Mouse (Mus musculus) cerebellum, adult 11 months (tissue): ENCODE data around the gene Terf2ip.
A peak's percentile ranks its signal among the peaks of the same experiment; 100 is the strongest.

Experiments
- DNase-seq: peaks from one replicate; pipeline ENCODE4 v3.0.0; 2022

Gene Terf2ip

GRCm38 (mm10) chr8:112010997-112011815 is at the start of gene Terf2ip, which contains the start of gene Kars:
Gene Terf2ip (plus strand): TSS chr8:112011398.
Gene Kars (minus strand): TSS chr8:112011323.
- peak; percentile 91 for DNase-seq

- no peak for DNase-seq
Observed at GRCm38 (mm10) chr8:111962589-111962988, 48.6 kb upstream of the Terf2ip start.

DNA sequence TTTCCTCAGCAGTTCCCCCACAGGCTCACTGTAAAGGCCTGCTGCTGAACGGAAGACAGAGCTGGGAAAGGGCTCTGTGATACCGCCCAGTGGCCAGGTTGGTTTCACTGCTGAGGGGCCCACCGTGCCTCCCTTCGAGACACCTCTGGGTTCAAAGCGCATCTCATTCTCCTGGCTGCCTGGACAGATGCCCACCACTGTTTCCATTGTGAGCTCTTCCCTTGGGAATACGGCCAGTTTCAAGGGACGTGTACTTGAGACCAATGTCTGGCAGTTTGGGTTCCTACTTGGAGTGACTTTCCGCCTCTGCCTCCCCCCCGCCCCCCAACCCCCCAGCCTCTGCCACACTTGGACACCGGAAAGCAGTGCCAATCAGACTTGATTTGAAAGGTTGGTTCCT is 48.1 kb upstream of the Terf2ip start:
- DNase-seq: no peak

GRCm38 (mm10) chr8:111963546-111963945 is 47.7 kb upstream of the Terf2ip start:
- no peak for DNase-seq

DNA sequence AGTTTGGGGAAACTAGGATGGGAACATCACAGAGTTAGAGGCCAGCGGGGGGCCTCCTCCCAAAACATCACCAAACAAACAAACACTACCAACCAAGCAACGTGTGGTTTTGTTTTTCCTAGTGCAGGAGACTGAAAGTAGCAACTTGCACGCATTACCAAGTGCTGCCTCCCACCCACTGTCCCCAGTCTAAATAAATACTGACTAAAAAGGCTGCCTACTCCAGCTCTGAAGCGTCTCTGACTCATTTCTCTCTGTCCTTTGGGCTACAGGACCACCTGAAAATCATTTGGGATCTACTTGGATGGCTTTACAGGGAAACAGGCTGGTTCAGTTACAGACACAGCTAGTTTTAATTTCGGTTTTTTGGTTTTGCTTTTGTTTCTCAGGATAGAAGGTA is 46.8 kb upstream of the Terf2ip start:
- DNase-seq: no peak

- no peak for DNase-seq
Observed at GRCm38 (mm10) chr8:111964849-111965561, 46.2 kb upstream of the Terf2ip start.

DNA sequence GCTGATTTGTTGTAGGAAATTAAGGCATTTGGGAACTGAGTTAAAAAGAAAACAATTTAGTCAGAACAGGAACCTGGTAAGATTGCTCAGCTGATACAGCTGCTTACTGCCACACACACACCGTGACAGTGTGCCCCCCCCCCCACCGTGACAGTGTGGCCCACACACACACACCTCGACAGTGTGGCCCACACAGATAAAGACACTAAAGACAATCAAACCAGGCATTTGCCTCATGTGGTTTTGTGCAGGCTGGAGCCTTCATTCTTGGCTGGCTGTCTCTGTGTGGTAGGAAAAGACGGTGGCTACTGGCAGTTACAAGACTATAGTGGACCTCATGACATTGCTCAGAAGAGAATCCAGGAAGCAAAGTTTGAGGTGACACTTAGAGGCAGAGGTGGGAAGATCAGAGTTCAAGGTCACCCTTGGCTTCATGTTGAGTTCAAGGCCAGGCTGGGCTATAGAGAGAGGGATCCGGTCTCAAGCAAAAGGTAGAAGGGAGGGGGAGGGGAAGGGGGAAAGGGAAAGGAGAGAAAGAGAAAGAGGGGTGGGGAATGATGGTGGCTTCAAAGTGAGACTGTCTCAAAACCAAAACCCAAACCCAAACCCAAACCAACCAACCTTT is 43.8 kb upstream of the Terf2ip start:
- DNase-seq: no peak

DNA sequence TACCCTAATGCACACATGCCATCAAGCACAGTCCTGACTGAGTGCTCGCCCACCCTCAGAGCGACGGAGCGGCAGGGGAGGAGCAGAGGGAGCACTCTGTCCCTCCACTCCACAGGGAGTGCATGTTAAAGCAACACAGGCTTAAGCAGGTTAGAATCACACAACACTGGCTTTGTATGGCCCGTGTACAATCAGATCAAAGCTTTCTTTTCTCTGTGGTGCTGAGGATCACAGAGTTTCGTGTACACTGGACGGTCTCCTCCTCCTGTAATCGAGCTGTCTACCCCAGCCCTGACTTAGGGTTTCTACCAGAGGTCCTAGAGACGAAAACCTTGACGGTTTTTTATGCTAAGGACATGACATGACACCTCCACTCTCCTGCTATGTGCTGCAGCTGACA is 42.7 kb upstream of the Terf2ip start:
- DNase-seq: no peak

- no peak for DNase-seq
Observed at GRCm38 (mm10) chr8:111968991-111969390, 42.2 kb upstream of the Terf2ip start.

- no peak for DNase-seq
Observed at GRCm38 (mm10) chr8:111974138-111974537, 37.1 kb upstream of the Terf2ip start.

- DNase-seq: no peak
Observed at GRCm38 (mm10) chr8:111975706-111976105, 35.5 kb upstream of the Terf2ip start.

DNA sequence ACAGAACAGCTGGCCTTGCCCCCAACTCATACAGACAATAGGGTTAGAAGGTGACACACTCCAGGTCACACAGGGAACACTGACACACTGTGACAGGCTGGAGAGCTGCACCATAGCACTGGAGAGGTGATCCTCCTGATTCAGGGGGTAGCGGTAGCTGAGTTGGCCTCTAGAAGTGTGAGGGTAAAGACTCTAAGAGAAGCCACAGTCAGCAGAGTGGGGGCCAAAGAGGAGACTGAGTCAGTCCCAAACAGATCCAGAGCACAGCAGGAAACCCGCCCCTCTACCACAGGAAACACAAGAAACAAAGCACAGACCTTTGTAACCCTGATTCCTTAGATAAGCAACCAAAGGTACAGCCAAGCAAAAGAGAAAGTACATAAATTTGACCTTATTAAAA is 34.9 kb upstream of the Terf2ip start:
- DNase-seq: no peak

DNA sequence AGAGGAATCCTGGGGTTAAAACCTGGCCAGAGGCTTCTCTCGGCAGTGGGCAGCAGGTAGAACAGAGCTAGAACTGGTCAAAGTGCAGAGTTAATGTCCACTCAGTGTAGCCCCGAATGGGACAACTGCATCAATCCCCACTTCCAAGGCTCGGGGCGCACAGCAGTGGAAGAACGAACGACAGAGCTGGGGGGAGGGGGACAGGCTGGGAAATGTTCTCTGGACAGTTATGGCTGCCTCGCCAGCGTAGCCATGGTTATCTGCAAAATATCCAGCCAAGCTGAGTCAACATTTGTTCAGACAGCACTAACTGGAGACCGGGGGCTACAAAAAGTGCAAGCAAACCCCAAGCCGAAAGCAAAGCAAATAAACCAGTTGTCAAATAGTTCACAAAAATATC is 33.1 kb upstream of the Terf2ip start:
- DNase-seq: no peak

GRCm38 (mm10) chr8:111982116-111982515 is 29.1 kb upstream of the Terf2ip start:
- peak; percentile 64 for DNase-seq

- no peak for DNase-seq
Observed at GRCm38 (mm10) chr8:111984511-111984910, 26.7 kb upstream of the Terf2ip start.

- DNase-seq: peak; percentile 77
Observed at GRCm38 (mm10) chr8:111989911-111990310, 21.3 kb upstream of the Terf2ip start.

DNA sequence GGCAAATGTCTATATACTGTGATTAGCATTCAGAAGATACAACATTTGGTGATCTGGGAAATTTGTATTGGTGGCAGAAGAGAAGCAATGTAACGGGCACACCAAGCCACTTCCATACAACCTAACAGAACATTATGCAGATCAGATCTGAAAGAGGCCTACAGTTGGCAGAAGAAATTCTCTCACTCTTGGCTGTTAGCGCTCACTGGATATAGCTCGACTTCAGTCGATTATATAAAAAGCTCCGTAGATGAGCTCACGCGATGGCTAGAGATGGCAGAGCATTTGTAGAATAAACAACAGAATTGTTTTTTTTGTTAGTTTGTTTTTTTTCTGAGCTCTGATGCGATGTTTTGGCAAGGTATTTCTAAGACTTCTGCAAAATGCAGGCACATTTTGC is 19.9 kb upstream of the Terf2ip start:
- DNase-seq: no peak

GRCm38 (mm10) chr8:111992013-111992702 is 19.0 kb upstream of the Terf2ip start, which contains the start of gene Adat1:
Gene Adat1 (minus strand): TSS chr8:111992302.
- peak; percentile 80 for DNase-seq

DNA sequence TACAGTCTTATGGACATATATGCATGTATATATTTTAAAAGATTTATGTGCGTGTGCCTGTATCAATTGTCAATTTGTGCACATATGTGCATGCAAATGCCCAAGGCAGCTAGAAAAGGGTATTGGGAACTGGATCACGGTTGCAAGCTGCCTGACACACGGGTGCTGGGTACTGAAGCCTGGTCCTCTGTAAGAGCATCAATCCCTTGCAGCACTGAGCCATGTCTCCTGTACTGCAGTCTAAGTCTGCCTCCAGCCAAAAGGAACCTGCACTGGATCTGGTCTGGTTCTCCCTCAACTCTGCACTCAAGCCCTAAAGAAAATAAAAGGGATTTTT is 18.5 kb upstream of the Terf2ip start:
- DNase-seq: no peak

DNA sequence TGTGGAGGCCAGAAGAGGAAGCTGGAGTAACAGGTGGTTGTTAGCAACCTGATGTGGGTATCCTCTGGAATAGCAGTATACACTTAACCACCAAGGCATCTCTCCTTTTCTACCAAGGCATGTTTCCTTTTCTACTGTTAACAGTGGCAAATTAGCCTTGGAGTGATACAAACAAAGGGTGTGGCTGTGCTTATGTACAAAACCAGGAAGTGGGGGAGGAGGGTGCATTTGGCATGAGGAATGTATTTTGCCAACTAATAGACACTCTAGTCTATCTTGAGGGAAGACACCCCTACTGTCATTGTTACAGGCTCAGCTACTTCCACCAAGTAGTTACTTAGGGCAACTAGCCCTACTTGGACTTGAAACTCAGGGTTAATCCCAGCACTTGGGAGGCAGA is 6.4 kb upstream of the Terf2ip start:
- no peak for DNase-seq

- no peak for DNase-seq
Observed at GRCm38 (mm10) chr8:112005601-112006000, 5.6 kb upstream of the Terf2ip start.

- no peak for DNase-seq
Observed at GRCm38 (mm10) chr8:112007669-112008068, 3.5 kb upstream of the Terf2ip start.

DNA sequence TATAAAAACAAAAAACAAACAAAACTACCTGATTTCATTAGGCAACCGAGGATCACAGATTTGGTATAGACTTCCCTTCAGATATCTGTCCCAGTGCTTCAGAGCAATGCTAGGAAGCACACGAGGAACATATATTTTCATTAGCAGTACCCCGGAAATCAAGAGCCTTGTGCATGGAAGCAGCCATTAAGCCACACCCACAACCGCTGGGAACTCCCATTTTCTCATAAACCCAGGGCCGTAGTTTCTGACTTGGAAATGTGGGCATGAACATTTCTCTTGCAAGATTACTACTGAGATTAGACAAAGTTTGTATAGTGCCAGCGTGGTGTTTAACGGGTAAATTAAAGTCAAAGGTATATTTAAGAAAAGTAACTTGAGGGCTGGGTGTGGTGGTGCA is 1.6 kb upstream of the Terf2ip start:
- no peak for DNase-seq
